Mouse (Mus musculus): ENCODE results near the gene Tbx1.

The Tbx1 gene

GRCm38 (mm10) chr16:18622916-18623750, 32.7 kb upstream of the Tbx1 start:
- no peak for DNase-seq (ENCODE audit: inconsistent ontology term)

GRCm38 (mm10) chr16:18622019-18622418, 31.5 kb upstream of the Tbx1 start, which contains the start of gene Gp1bb:
TSS of gene Gp1bb (minus strand) at chr16:18622403.
- no peak for DNase-seq (ENCODE audit: inconsistent ontology term)

- peak; percentile 14 for DNase-seq (ENCODE audit: inconsistent ontology term)
These were observed 31.0 kb upstream of the Tbx1 start for GRCm38 (mm10) chr16:18621362-18622001.

GRCm38 (mm10) chr16:18620601-18621361, 30.3 kb upstream of the Tbx1 start:
- DNase-seq (ENCODE audit: inconsistent ontology term) = peak; percentile 36

GRCm38 (mm10) chr16:18620201-18620600, 29.7 kb upstream of the Tbx1 start:
- peak; percentile 33 for DNase-seq (ENCODE audit: inconsistent ontology term)

DNA sequence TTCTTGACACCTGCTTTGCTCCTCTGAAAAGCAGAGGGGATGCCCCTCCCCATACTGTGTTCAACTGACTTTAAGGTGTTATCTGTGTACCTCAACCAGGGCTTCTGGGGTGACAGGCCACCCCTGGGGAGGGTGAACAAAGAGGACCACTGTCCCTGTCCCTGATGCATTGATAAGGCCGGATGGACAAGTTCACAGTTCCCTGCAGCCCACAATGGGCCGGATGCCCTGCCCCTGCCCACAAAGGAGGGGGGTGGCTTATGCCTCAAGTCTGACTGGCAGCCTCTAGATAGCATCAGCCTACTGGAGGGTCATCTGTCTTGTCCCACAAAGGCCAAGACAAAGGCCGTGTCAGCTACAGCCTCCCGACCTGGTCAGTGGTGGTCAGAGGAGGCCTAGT, 28.6 kb upstream of the Tbx1 start:
- no peak for DNase-seq (ENCODE audit: inconsistent ontology term)

GRCm38 (mm10) chr16:18618297-18618696, 27.8 kb upstream of the Tbx1 start:
- no peak for DNase-seq (ENCODE audit: inconsistent ontology term)

DNA sequence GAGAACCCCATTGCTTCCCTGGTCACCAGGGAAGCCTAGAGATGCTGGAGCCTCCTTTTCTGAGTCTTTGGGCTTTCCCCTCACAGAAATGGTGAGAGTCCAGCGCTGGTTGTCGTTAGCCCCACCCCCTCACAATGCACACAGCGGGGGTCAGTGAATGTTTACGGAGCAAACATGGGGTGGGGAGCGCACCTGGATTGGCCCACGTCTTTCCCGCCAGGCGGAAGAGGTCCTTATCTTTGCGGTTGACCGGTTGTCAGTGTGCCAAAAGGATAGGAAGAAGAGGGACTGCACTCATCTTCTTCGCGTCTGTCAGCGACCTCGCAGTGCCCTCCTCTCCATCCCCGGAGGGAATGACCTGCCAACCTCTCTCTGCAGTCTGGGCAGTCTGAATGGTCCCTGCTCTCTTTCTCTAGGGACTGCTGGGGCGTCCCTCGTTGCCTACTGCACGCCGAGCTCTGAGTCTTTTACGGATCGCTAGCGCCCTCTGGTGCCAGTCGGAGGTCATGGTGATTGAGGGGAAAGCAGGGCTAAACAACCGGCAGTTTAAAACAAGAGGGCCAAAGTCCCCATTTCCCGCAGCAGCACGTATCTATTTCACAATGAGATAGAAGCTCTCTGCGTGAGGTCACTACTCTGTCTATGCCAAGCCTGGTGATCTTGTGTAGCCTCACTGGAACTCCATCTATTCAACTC, 27.0 kb upstream of the Tbx1 start:
- peak; percentile 77 for DNase-seq (ENCODE audit: inconsistent ontology term)

- DNase-seq (ENCODE audit: inconsistent ontology term) = no peak
These were observed 22.8 kb upstream of the Tbx1 start for GRCm38 (mm10) chr16:18613301-18613700.

GRCm38 (mm10) chr16:18611752-18612151, 21.3 kb upstream of the Tbx1 start:
- no peak for DNase-seq (ENCODE audit: inconsistent ontology term)

- no peak for DNase-seq (ENCODE audit: inconsistent ontology term)
These were observed 18.6 kb upstream of the Tbx1 start for GRCm38 (mm10) chr16:18609099-18609498.

- DNase-seq (ENCODE audit: inconsistent ontology term) = no peak
These were observed 17.8 kb upstream of the Tbx1 start for GRCm38 (mm10) chr16:18608226-18608625.

GRCm38 (mm10) chr16:18605705-18606104, 15.2 kb upstream of the Tbx1 start:
- no peak for DNase-seq (ENCODE audit: inconsistent ontology term)

DNA sequence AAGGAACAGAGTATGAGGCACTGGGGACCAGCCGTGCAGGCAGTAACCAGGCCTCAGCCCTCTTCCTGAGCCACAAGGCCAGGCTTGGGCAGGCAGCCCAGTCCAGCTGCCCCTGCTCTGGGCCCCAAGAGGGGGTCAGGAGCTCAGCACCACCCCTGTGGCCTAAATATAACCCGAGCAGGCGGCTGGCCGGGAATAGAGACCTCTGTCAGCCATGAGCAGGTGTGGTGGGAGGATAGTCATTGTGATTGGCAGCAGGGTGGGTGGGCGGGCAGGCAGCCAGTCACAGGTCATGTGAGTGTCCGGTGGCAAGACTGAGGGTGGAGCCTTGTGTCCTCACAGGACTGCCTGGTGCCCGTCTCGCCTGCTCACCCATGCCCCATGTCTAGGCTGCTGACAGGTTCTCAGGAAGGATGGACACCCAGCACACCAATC, 13.8 kb upstream of the Tbx1 start:
- DNase-seq (ENCODE audit: inconsistent ontology term) = no peak

GRCm38 (mm10) chr16:18601447-18601846, 11.0 kb upstream of the Tbx1 start:
- DNase-seq (ENCODE audit: inconsistent ontology term) = no peak

- DNase-seq (ENCODE audit: inconsistent ontology term) = no peak
These were observed 7.5 kb upstream of the Tbx1 start for GRCm38 (mm10) chr16:18598006-18598405.

DNA sequence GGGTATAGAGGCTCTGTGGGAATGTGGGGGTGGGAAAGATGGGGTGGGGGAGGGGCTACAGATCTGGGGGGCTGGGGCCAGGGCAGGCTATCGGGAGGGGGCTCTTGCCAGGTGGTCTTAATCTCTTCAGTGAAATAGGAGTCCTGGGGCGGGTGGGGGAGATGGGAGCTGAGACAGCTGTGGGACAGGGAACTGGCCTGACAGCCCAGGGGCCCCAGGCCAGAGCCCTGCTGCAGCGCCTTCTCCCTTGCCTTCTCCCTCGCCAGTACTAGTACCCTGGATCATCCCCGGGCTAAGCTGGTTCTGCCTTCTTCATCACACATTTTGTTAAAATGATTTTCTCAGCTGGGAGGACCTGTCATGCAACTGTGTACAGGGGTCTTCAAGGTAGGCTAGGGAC, 5.8 kb upstream of the Tbx1 start:
- no peak for DNase-seq (ENCODE audit: inconsistent ontology term)

- DNase-seq (ENCODE audit: inconsistent ontology term) = no peak
These were observed 3.5 kb upstream of the Tbx1 start for GRCm38 (mm10) chr16:18593930-18594329.

GRCm38 (mm10) chr16:18591047-18592018, 862 bp upstream of the Tbx1 start:
- peak; percentile 42 for DNase-seq (ENCODE audit: inconsistent ontology term)

GRCm38 (mm10) chr16:18589080-18589621, 1.3 kb downstream of the Tbx1 start:
- DNase-seq (ENCODE audit: inconsistent ontology term) = no peak

All from Muller cell, postnatal 12 days (primary cell).